Mouse (Mus musculus) skeletal muscle tissue, adult 2 months (tissue): ENCODE results near the gene Immp2l.
"Not testable (repeated sequence)": the region's sequence is repeated elsewhere in the genome, so short reads cannot be mapped to it uniquely, and the experiment has no call there.

Experiments
- DNase-seq: peaks from one replicate; pipeline ENCODE4 v3.0.0-alpha.2; 2012; ENCODE audit warnings: low read depth, low spot score

Immp2l gene

GRCm38 (mm10) chr12:41838334-41838847 is 814.5 kb downstream of the Immp2l start:
- DNase-seq: no peak

- DNase-seq: no peak
Observed at GRCm38 (mm10) chr12:41839241-41839640, 815.4 kb downstream of the Immp2l start.

- DNase-seq: no peak
Observed at GRCm38 (mm10) chr12:41842694-41843329, 818.9 kb downstream of the Immp2l start.

- no peak for DNase-seq
Observed at GRCm38 (mm10) chr12:41851896-41852470, 828.1 kb downstream of the Immp2l start.

- not testable (repeated sequence) for DNase-seq
Observed at GRCm38 (mm10) chr12:41859652-41860051, 835.8 kb downstream of the Immp2l start.

- DNase-seq: no peak
Observed at GRCm38 (mm10) chr12:41868317-41868716, 844.4 kb downstream of the Immp2l start.

- no peak for DNase-seq
Observed at GRCm38 (mm10) chr12:41874015-41874414, 850.1 kb downstream of the Immp2l start.

GRCm38 (mm10) chr12:41877292-41877959 is 853.5 kb downstream of the Immp2l start:
- DNase-seq: no peak

- DNase-seq: no peak
Observed at GRCm38 (mm10) chr12:41878493-41878892, 854.6 kb downstream of the Immp2l start.

GRCm38 (mm10) chr12:41878972-41879371 is 855.1 kb downstream of the Immp2l start:
- DNase-seq: no peak

GRCm38 (mm10) chr12:41879412-41879811 is 855.5 kb downstream of the Immp2l start:
- no peak for DNase-seq

- no peak for DNase-seq
Observed at GRCm38 (mm10) chr12:41880833-41881232, 856.9 kb downstream of the Immp2l start.

GRCm38 (mm10) chr12:41908011-41908410 is 884.1 kb downstream of the Immp2l start:
- no peak for DNase-seq

GRCm38 (mm10) chr12:41911626-41912025 is 887.7 kb downstream of the Immp2l start:
- no peak for DNase-seq

GRCm38 (mm10) chr12:41937751-41938150 is 913.9 kb downstream of the Immp2l start:
- DNase-seq: no peak

GRCm38 (mm10) chr12:41941853-41942252 is 918.0 kb downstream of the Immp2l start:
- DNase-seq: no peak

GRCm38 (mm10) chr12:41944079-41944672 is 920.3 kb downstream of the Immp2l start:
- DNase-seq: no peak

GRCm38 (mm10) chr12:41946536-41946935 is 922.6 kb downstream of the Immp2l start:
- no peak for DNase-seq

- DNase-seq: no peak
Observed at GRCm38 (mm10) chr12:41949409-41949808, 925.5 kb downstream of the Immp2l start.

- no peak for DNase-seq
Observed at GRCm38 (mm10) chr12:41949841-41950241, 926.0 kb downstream of the Immp2l start.

GRCm38 (mm10) chr12:41950726-41951125 is 926.8 kb downstream of the Immp2l start:
- DNase-seq: no peak

GRCm38 (mm10) chr12:41961038-41961437 is 937.1 kb downstream of the Immp2l start:
- no peak for DNase-seq
